Mouse (Mus musculus): Measurements from ENCODE around the gene Adipoq. TPM values are rescaled to one million over a fixed set of nuclear protein-coding genes. Genes with fewer than 3 reads are reported as not detected.

Adipoq gene
- polyA plus RNA-seq, 1 experiment from 2014 or later, result not detected

GRCm38 (mm10) chr16:23185824-23186223 lies 39.5 kb downstream of the Adipoq start:
- 86% methylated on average over 2 of the region's 2 CpGs for WGBS
- H3K9ac ChIP-seq, result no peak overlapping the region

GRCm38 (mm10) chr16:23186418-23186817 lies 40.1 kb downstream of the Adipoq start:
- Histone ChIP-seq H3K9me3 (ENCODE audit: low read depth, low read length) (no peaks in the 10 kb centered on the region), H3K4me2 (no peak overlapping the region), H3K27ac (ENCODE audit: low read depth) (no peak overlapping the region), H3K4me1 (ENCODE audit: insufficient read depth) (no peaks in the 10 kb centered on the region), H3K4me3 (ENCODE audit: low read depth, low read length) (no peak overlapping the region), H3K9ac (no peak overlapping the region), H3K36me3 (ENCODE audit: insufficient read depth) (no peaks in the 10 kb centered on the region), H3K27me3 (ENCODE audit: insufficient read depth, low read length) (no peaks in the 10 kb centered on the region)
- 38% methylated on average over 4 of the region's 4 CpGs for whole genome bisulfite sequencing
- ATAC-seq (ENCODE audit: insufficient read depth) (no peak), DNase-seq (no peak)
- no peak for TF ChIP-seq CTCF (IDR thresholded peaks at IDR 0.05; ENCODE audit: low read depth)

More at GRCm38 (mm10) chr16:23185824-23186223, 39.5 kb downstream of the Adipoq start:
- Histone ChIP-seq H3K27ac (ENCODE audit: low read depth) (no peak overlapping the region), H3K27me3 (ENCODE audit: insufficient read depth, low read length) (no peaks in the 10 kb centered on the region), H3K9me3 (ENCODE audit: low read depth, low read length) (no peaks in the 10 kb centered on the region), H3K36me3 (ENCODE audit: insufficient read depth) (no peaks in the 10 kb centered on the region), H3K4me3 (ENCODE audit: low read depth, low read length) (no peak overlapping the region), H3K4me1 (ENCODE audit: insufficient read depth) (no peaks in the 10 kb centered on the region), H3K4me2 (no peak overlapping the region)
- ATAC-seq (ENCODE audit: insufficient read depth), result no peak
- no peak for TF ChIP-seq CTCF (IDR thresholded peaks at IDR 0.05; ENCODE audit: low read depth)
- no peak for DNase-seq

GRCm38 (mm10) chr16:23187983-23188382 lies 41.6 kb downstream of the Adipoq start:
- TF ChIP-seq CTCF (IDR thresholded peaks at IDR 0.05; ENCODE audit: low read depth), result no peak
- no peak overlapping the region for H3K4me3 ChIP-seq (ENCODE audit: low read depth, low read length)
- no peaks in the 10 kb centered on the region for H3K27me3 ChIP-seq (ENCODE audit: insufficient read depth, low read length)
- no peaks in the 10 kb centered on the region for H3K4me1 ChIP-seq (ENCODE audit: insufficient read depth)
- H3K9me3 ChIP-seq (ENCODE audit: low read depth, low read length), result no peaks in the 10 kb centered on the region
- 74% methylated on average over 7 of the region's 7 CpGs for WGBS
- no peaks in the 10 kb centered on the region for H3K36me3 ChIP-seq (ENCODE audit: insufficient read depth)
- H3K9ac ChIP-seq, result no peak overlapping the region
- DNase-seq, result no peak
- H3K27ac ChIP-seq (ENCODE audit: low read depth), result no peak overlapping the region
- no peak overlapping the region for H3K4me2 ChIP-seq
- ATAC-seq (ENCODE audit: insufficient read depth), result no peak

- H3K4me2 ChIP-seq, result no peak overlapping the region
- H3K9ac ChIP-seq, result no peak overlapping the region
- no peak for TF ChIP-seq CTCF (IDR thresholded peaks at IDR 0.05; ENCODE audit: low read depth)
- ATAC-seq (ENCODE audit: insufficient read depth) (no peak), DNase-seq (no peak)
- no peak overlapping the region for H3K27ac ChIP-seq (ENCODE audit: low read depth)
- H3K36me3 ChIP-seq (ENCODE audit: insufficient read depth), result no peaks in the 10 kb centered on the region
- H3K9me3 ChIP-seq (ENCODE audit: low read depth, low read length), result no peaks in the 10 kb centered on the region
- H3K27me3 ChIP-seq (ENCODE audit: insufficient read depth, low read length), result no peaks in the 10 kb centered on the region
- H3K4me3 ChIP-seq (ENCODE audit: low read depth, low read length), result no peak overlapping the region
- H3K4me1 ChIP-seq (ENCODE audit: insufficient read depth), result no peaks in the 10 kb centered on the region
- WGBS, result 69% methylated on average over 1 of the region's 1 CpGs
Measured at GRCm38 (mm10) chr16:23189612-23190011, 43.3 kb downstream of the Adipoq start.

- no peak for TF ChIP-seq CTCF (IDR thresholded peaks at IDR 0.05; ENCODE audit: low read depth)
- Histone ChIP-seq H3K27me3 (ENCODE audit: insufficient read depth, low read length) (no peaks in the 10 kb centered on the region), H3K9me3 (ENCODE audit: low read depth, low read length) (no peaks in the 10 kb centered on the region), H3K9ac (no peak overlapping the region), H3K4me3 (ENCODE audit: low read depth, low read length) (no peak overlapping the region), H3K36me3 (ENCODE audit: insufficient read depth) (no peaks in the 10 kb centered on the region), H3K4me2 (no peak overlapping the region), H3K27ac (ENCODE audit: low read depth) (no peak overlapping the region), H3K4me1 (ENCODE audit: insufficient read depth) (no peaks in the 10 kb centered on the region)
- 70% methylated on average over 9 of the region's 9 CpGs for WGBS
- no peak for DNase-seq
- no peak for ATAC-seq (ENCODE audit: insufficient read depth)
Measured at GRCm38 (mm10) chr16:23191560-23192242, 45.4 kb downstream of the Adipoq start.

- Histone ChIP-seq H3K4me3 (ENCODE audit: low read depth, low read length) (no peak overlapping the region), H3K9ac (no peak overlapping the region), H3K36me3 (ENCODE audit: insufficient read depth) (no peaks in the 10 kb centered on the region), H3K4me2 (no peak overlapping the region), H3K4me1 (ENCODE audit: insufficient read depth) (no peaks in the 10 kb centered on the region), H3K27ac (ENCODE audit: low read depth) (no peak overlapping the region), H3K9me3 (ENCODE audit: low read depth, low read length) (no peaks in the 10 kb centered on the region), H3K27me3 (ENCODE audit: insufficient read depth, low read length) (no peaks in the 10 kb centered on the region)
- no peak for TF ChIP-seq CTCF (IDR thresholded peaks at IDR 0.05; ENCODE audit: low read depth)
- ATAC-seq (ENCODE audit: insufficient read depth) (no peak), DNase-seq (no peak)
- 77% methylated on average over 7 of the region's 7 CpGs for WGBS
Measured at GRCm38 (mm10) chr16:23195618-23196017, 49.3 kb downstream of the Adipoq start.

- Histone ChIP-seq H3K4me2 (no peak overlapping the region), H3K9me3 (ENCODE audit: low read depth, low read length) (no peaks in the 10 kb centered on the region), H3K36me3 (ENCODE audit: insufficient read depth) (no peaks in the 10 kb centered on the region), H3K9ac (no peak overlapping the region), H3K27ac (ENCODE audit: low read depth) (no peak overlapping the region), H3K27me3 (ENCODE audit: insufficient read depth, low read length) (no peaks in the 10 kb centered on the region), H3K4me3 (ENCODE audit: low read depth, low read length) (no peak overlapping the region), H3K4me1 (ENCODE audit: insufficient read depth) (no peaks in the 10 kb centered on the region)
- no peak for TF ChIP-seq CTCF (IDR thresholded peaks at IDR 0.05; ENCODE audit: low read depth)
- DNase-seq, result no peak
- no peak for ATAC-seq (ENCODE audit: insufficient read depth)
Measured at GRCm38 (mm10) chr16:23196296-23196695, 50.0 kb downstream of the Adipoq start.
